9 mouse cellular contexts compared by ENCODE assay signal in genomic region chr5:120793043-120793442, GRCm38 (mm10). TPM values are rescaled to one million over a fixed set of nuclear protein-coding genes. Genes with fewer than 3 reads are reported as not detected.
A peak's percentile ranks its signal among the peaks of the same experiment; 100 is the strongest.
DNase-seq lines count a peak whose midpoint lies in the region; ATAC-seq and TF ChIP-seq lines count a peak whose summit lies in the region.
"Had no signal": no experiment of that assay in that cellular context is flagged by ENCODE, and none has a peak within 500 bp of the region (broad histone marks: within the 10 kb centered on the region; RNA-seq: fewer than 3 reads in every experiment).

No protein-coding gene starts in this region.

- in situ Hi-C loops in CH12.LX (cut with MboI; ENCODE audit: low pct_ligation_motif_present, low pct_unique_long_range_greater_than_20kb, low sequenced_read_pairs) = loop anchor here (10.0 kb wide), 1 partner anchor 122 kb away; the partner anchor contains the start of gene Oas1d

- no peaks in the 10 kb centered on the region for H3K27me3 ChIP-seq in intestine, embryonic 14.5 days (replicated peaks; ENCODE audit: control insufficient read depth, insufficient read depth, low read length)
- no peaks in the 10 kb centered on the region for H3K27me3 ChIP-seq in intestine, embryonic 15.5 days (replicated peaks)
- peaks cover 38% of the 10 kb centered on the region for H3K27me3 ChIP-seq in CH12.LX (replicated peaks)
- no peaks in the 10 kb centered on the region for H3K27me3 ChIP-seq in embryonic facial prominence, embryonic 11.5 days (ENCODE audit: control insufficient read depth, insufficient read depth, low read length)
- H3K27me3 ChIP-seq: liver, embryonic 15.5 days had no signal

- TF ChIP-seq RAD21 in CH12.LX (IDR thresholded peaks at IDR 0.05; ENCODE audit: low read depth, low read length) = peak; percentile 73

- dilution Hi-C loops in CH12.LX (cut with MboI; ENCODE audit: extremely low pct_ligation_motif_present, extremely low pct_unique_long_range_greater_than_20kb, low sequenced_read_pairs) = no loop called here

- H3K9ac ChIP-seq in intestine, embryonic 14.5 days (ENCODE audit: low read length) = no peak overlapping the region
- no peak overlapping the region for H3K9ac ChIP-seq in intestine, embryonic 15.5 days
- H3K9ac ChIP-seq in CH12.LX (ENCODE audit: insufficient read depth, low read depth) = no peak overlapping the region
- H3K9ac ChIP-seq in embryonic facial prominence, embryonic 11.5 days (replicated peaks; ENCODE audit: low read length) = no peak overlapping the region
- H3K9ac ChIP-seq: liver, embryonic 15.5 days had no signal

- ATAC-seq in intestine, embryonic 14.5 days (replicated peaks; ENCODE audit: low FRiP score, low TSS enrichment, low read depth) = no peak
- no peak for ATAC-seq in intestine, embryonic 15.5 days
- ATAC-seq in embryonic facial prominence, embryonic 11.5 days (replicated peaks; ENCODE audit: insufficient number of reproducible peaks, low FRiP score, low TSS enrichment, low read depth) = no peak
- peak; percentile 39; the same call in 1 of the 2 replicates for ATAC-seq in neutrophil, adult 5-6 weeks (ENCODE audit: extremely low read depth, insufficient number of reproducible peaks, low FRiP score, poor library complexity, severe bottlenecking)
- no peak for ATAC-seq in activated CD4-positive, CD25-positive, alpha-beta regulatory T cell, adult 4 months

- peak; percentile 74 to 85 for TF ChIP-seq CTCF in CH12.LX (conservative IDR thresholded peaks at IDR 0.05 in 1 of 2, IDR thresholded peaks at IDR 0.05 in 1 of 2; ENCODE audit: low read depth in 2 of 2, low read length in 2 of 2)

- H3K4me3 ChIP-seq in intestine, embryonic 14.5 days (ENCODE audit: low read depth, low read length) = no peak overlapping the region
- H3K4me3 ChIP-seq in intestine, embryonic 15.5 days (replicated peaks) = no peak overlapping the region
- H3K4me3 ChIP-seq in CH12.LX (replicated peaks in 1 of 3; ENCODE audit: low read depth in 2 of 3, low read length in 2 of 3, poor library complexity in 1 of 3) = no peak overlapping the region
- H3K4me3 ChIP-seq in embryonic facial prominence, embryonic 11.5 days (ENCODE audit: low read depth, low read length) = no peak overlapping the region
- H3K4me3 ChIP-seq: liver, embryonic 15.5 days had no signal

- TF ChIP-seq POLR2A in CH12.LX (IDR thresholded peaks at IDR 0.05; ENCODE audit: low read depth, low read length) = no peak

- H3K9me3 ChIP-seq in intestine, embryonic 14.5 days (ENCODE audit: control insufficient read depth, low read length) = no peaks in the 10 kb centered on the region
- no peaks in the 10 kb centered on the region for H3K9me3 ChIP-seq in intestine, embryonic 15.5 days
- no peaks in the 10 kb centered on the region for H3K9me3 ChIP-seq in CH12.LX (replicated peaks; ENCODE audit: low read length)
- no peaks in the 10 kb centered on the region for H3K9me3 ChIP-seq in embryonic facial prominence, embryonic 11.5 days (replicated peaks; ENCODE audit: control insufficient read depth, low read length)
- H3K9me3 ChIP-seq: liver, embryonic 15.5 days had no signal

- H3K79me2 ChIP-seq in CH12.LX (replicated peaks; ENCODE audit: control insufficient read depth, extremely low read depth, insufficient read depth, poor library complexity, severe bottlenecking) = no peaks in the 10 kb centered on the region

- DNase-seq in intestine, embryonic 14.5 days (ENCODE audit: low spot score) = peak; percentile 79
- DNase-seq in CH12.LX (ENCODE audit: extremely low read depth) = peak; percentile 48
- peak; percentile 70 for DNase-seq in adrenal gland, postnatal 14 days
- DNase-seq in embryonic facial prominence, embryonic 11.5 days (ENCODE audit: low spot score) = peak; percentile 54
- DNase-seq in layer of hippocampus, postnatal 25 days (ENCODE audit: extremely low spot score in 1 of 2, low spot score in 1 of 2) = peak; percentile 41 to 74

- no peak overlapping the region for H3K4me2 ChIP-seq in intestine, embryonic 14.5 days (ENCODE audit: low read length)
- H3K4me2 ChIP-seq in intestine, embryonic 15.5 days (replicated peaks) = no peak overlapping the region
- no peak overlapping the region for H3K4me2 ChIP-seq in CH12.LX (ENCODE audit: insufficient read depth, low read depth, poor library complexity, severe bottlenecking)
- no peak overlapping the region for H3K4me2 ChIP-seq in embryonic facial prominence, embryonic 11.5 days (ENCODE audit: low read depth, low read length)
- H3K4me2 ChIP-seq: liver, embryonic 15.5 days had no signal

- no peak for TF ChIP-seq EP300 in CH12.LX (IDR thresholded peaks at IDR 0.05; ENCODE audit: low read length)

- H3K27ac ChIP-seq in intestine, embryonic 14.5 days (ENCODE audit: low read depth) = no peak overlapping the region
- no peak overlapping the region for H3K27ac ChIP-seq in intestine, embryonic 15.5 days
- H3K27ac ChIP-seq in CH12.LX (ENCODE audit: insufficient read depth, low read depth) = no peak overlapping the region
- no peak overlapping the region for H3K27ac ChIP-seq in embryonic facial prominence, embryonic 11.5 days (replicated peaks; ENCODE audit: low read depth, low read length)
- H3K27ac ChIP-seq: liver, embryonic 15.5 days had no signal

- H3K4me1 ChIP-seq in intestine, embryonic 14.5 days (replicated peaks; ENCODE audit: control insufficient read depth, insufficient read depth, low read length) = no peaks in the 10 kb centered on the region
- no peaks in the 10 kb centered on the region for H3K4me1 ChIP-seq in intestine, embryonic 15.5 days (replicated peaks)
- no peaks in the 10 kb centered on the region for H3K4me1 ChIP-seq in CH12.LX (ENCODE audit: control insufficient read depth in 1 of 2, insufficient read depth in 2 of 2)
- H3K4me1 ChIP-seq in embryonic facial prominence, embryonic 11.5 days (ENCODE audit: control insufficient read depth, insufficient read depth, low read length) = no peaks in the 10 kb centered on the region
- H3K4me1 ChIP-seq: liver, embryonic 15.5 days had no signal

- no peaks in the 10 kb centered on the region for H3K36me3 ChIP-seq in intestine, embryonic 14.5 days (ENCODE audit: control insufficient read depth, insufficient read depth, low read length)
- no peaks in the 10 kb centered on the region for H3K36me3 ChIP-seq in intestine, embryonic 15.5 days
- H3K36me3 ChIP-seq in CH12.LX (replicated peaks in 1 of 2; ENCODE audit: control insufficient read depth in 1 of 2, insufficient read depth in 1 of 2, low read length in 1 of 2) = no peaks in the 10 kb centered on the region
- no peaks in the 10 kb centered on the region for H3K36me3 ChIP-seq in embryonic facial prominence, embryonic 11.5 days (replicated peaks; ENCODE audit: control insufficient read depth, insufficient read depth, low read depth, low read length)
- H3K36me3 ChIP-seq: liver, embryonic 15.5 days had no signal

- 16% methylated on average over 2 of the region's 2 CpGs for WGBS in intestine, embryonic 14.5 days
- WGBS in intestine, embryonic 15.5 days = 23% methylated on average over 2 of the region's 2 CpGs
- 38% methylated on average over 2 of the region's 2 CpGs for WGBS in embryonic facial prominence, embryonic 11.5 days

RNA-seq across cellular contexts. Expression of gene Oas1e, which starts 2.3 kb away (rescaled TPM):
- polyA plus RNA-seq in intestine, embryonic 14.5 days (2014; fragmentation: Nextera tagmentation; extraction: Ambion mirVana) = not detected in 2 replicates
- not detected in 2 replicates for polyA plus RNA-seq in intestine, embryonic 15.5 days (2015; fragmentation: Nextera tagmentation; extraction: Ambion mirVana)
- not detected in 2 replicates for total RNA-seq in CH12.LX (2012; rRNA removed)
- total RNA-seq in CH12.LX (2014; rRNA removed) = not detected in 2 replicates
- not detected in 2 replicates for polyA plus RNA-seq in CH12.LX (2012; ENCODE audit: insufficient read length, low read depth)
- not detected in 2 replicates for total RNA-seq in adrenal gland, postnatal 14 days (2021)
- polyA plus RNA-seq in embryonic facial prominence, embryonic 11.5 days (2014; fragmentation: Nextera tagmentation; extraction: Ambion mirVana) = not detected in 2 replicates
- total RNA-seq in layer of hippocampus, postnatal 25 days (2021) = not detected
- total RNA-seq in neutrophil, adult 5-6 weeks (2017) = 0.47 TPM in 1 of 2 replicates, not detected in the other
- polyA plus RNA-seq in activated CD4-positive, CD25-positive, alpha-beta regulatory T cell, adult 4 months (2017; shearing (Covaris generic)) = not detected
- polyA plus RNA-seq: liver, embryonic 15.5 days had no signal

RNA-seq across cellular contexts. Expression of gene Oas3, which starts 15.6 kb away (rescaled TPM):
- 0.49 and 0.60 TPM in 2 replicates for polyA plus RNA-seq in intestine, embryonic 14.5 days (2014; fragmentation: Nextera tagmentation; extraction: Ambion mirVana)
- 0.20 TPM in 2 replicates for polyA plus RNA-seq in intestine, embryonic 15.5 days (2015; fragmentation: Nextera tagmentation; extraction: Ambion mirVana)
- total RNA-seq in CH12.LX (2012; rRNA removed) (0.13 and 0.30 TPM in 2 replicates), CH12.LX (2014; rRNA removed) (not detected in 2 replicates)
- polyA plus RNA-seq in CH12.LX (2012; ENCODE audit: insufficient read length, low read depth) = 0.05 TPM in 1 of 2 replicates, not detected in the other
- total RNA-seq in adrenal gland, postnatal 14 days (2021) = 0.22 and 0.41 TPM in 2 replicates
- polyA plus RNA-seq in embryonic facial prominence, embryonic 11.5 days (2014; fragmentation: Nextera tagmentation; extraction: Ambion mirVana) = not detected in 2 replicates
- total RNA-seq in layer of hippocampus, postnatal 25 days (2021) = not detected
- total RNA-seq in neutrophil, adult 5-6 weeks (2017) = 72.6 and 77.3 TPM in 2 replicates
- polyA plus RNA-seq in activated CD4-positive, CD25-positive, alpha-beta regulatory T cell, adult 4 months (2017; shearing (Covaris generic)) = 10 to 100 TPM; 11.4 to 25.1 TPM

RNA-seq across cellular contexts. Expression of gene Oas1c, which starts 19.3 kb away (rescaled TPM):
- 0.70 and 0.79 TPM in 2 replicates for polyA plus RNA-seq in intestine, embryonic 14.5 days (2014; fragmentation: Nextera tagmentation; extraction: Ambion mirVana)
- polyA plus RNA-seq in intestine, embryonic 15.5 days (2015; fragmentation: Nextera tagmentation; extraction: Ambion mirVana) = 0.67 and 0.71 TPM in 2 replicates
- total RNA-seq in CH12.LX (2012; rRNA removed) (1.6 and 1.7 TPM in 2 replicates), CH12.LX (2014; rRNA removed) (3.6 TPM in 2 replicates)
- 3.6 and 4.7 TPM in 2 replicates for polyA plus RNA-seq in CH12.LX (2012; ENCODE audit: insufficient read length, low read depth)
- 0.89 and 1.8 TPM in 2 replicates for total RNA-seq in adrenal gland, postnatal 14 days (2021)
- 0.24 and 0.27 TPM in 2 replicates for polyA plus RNA-seq in embryonic facial prominence, embryonic 11.5 days (2014; fragmentation: Nextera tagmentation; extraction: Ambion mirVana)
- total RNA-seq in layer of hippocampus, postnatal 25 days (2021) = 1 to 10 TPM in 1 of 2 experiments, under 1 TPM in 1; 0.81 to 1.3 TPM
- total RNA-seq in neutrophil, adult 5-6 weeks (2017) = 10.2 and 20.1 TPM in 2 replicates
- polyA plus RNA-seq in activated CD4-positive, CD25-positive, alpha-beta regulatory T cell, adult 4 months (2017; shearing (Covaris generic)) = 10 to 100 TPM; 11.2 to 14.4 TPM

RNA-seq across cellular contexts. Expression of gene Oas2, which starts 43.4 kb away (rescaled TPM):
- 0.26 and 0.50 TPM in 2 replicates for polyA plus RNA-seq in intestine, embryonic 14.5 days (2014; fragmentation: Nextera tagmentation; extraction: Ambion mirVana)
- 0.54 and 0.60 TPM in 2 replicates for polyA plus RNA-seq in intestine, embryonic 15.5 days (2015; fragmentation: Nextera tagmentation; extraction: Ambion mirVana)
- total RNA-seq in CH12.LX (2012; rRNA removed) (not detected in 2 replicates), CH12.LX (2014; rRNA removed) (not detected in 2 replicates)
- not detected in 2 replicates for polyA plus RNA-seq in CH12.LX (2012; ENCODE audit: insufficient read length, low read depth)
- 0.08 and 0.30 TPM in 2 replicates for total RNA-seq in adrenal gland, postnatal 14 days (2021)
- 0.17 and 0.43 TPM in 2 replicates for polyA plus RNA-seq in embryonic facial prominence, embryonic 11.5 days (2014; fragmentation: Nextera tagmentation; extraction: Ambion mirVana)
- total RNA-seq in layer of hippocampus, postnatal 25 days (2021) = under 1 TPM in 1 of 2 experiments, not detected in 1; 0.10 TPM
- 48.7 and 57.1 TPM in 2 replicates for total RNA-seq in neutrophil, adult 5-6 weeks (2017)
- 1 to 10 TPM; 1.9 to 2.5 TPM for polyA plus RNA-seq in activated CD4-positive, CD25-positive, alpha-beta regulatory T cell, adult 4 months (2017; shearing (Covaris generic))

RNA-seq across cellular contexts. Expression of gene Oas1f, which starts 54.1 kb away (rescaled TPM):
- polyA plus RNA-seq in intestine, embryonic 14.5 days (2014; fragmentation: Nextera tagmentation; extraction: Ambion mirVana) = not detected in 2 replicates
- not detected in 2 replicates for polyA plus RNA-seq in intestine, embryonic 15.5 days (2015; fragmentation: Nextera tagmentation; extraction: Ambion mirVana)
- total RNA-seq in CH12.LX (2012; rRNA removed) = not detected in 2 replicates
- total RNA-seq in CH12.LX (2014; rRNA removed) = not detected in 2 replicates
- polyA plus RNA-seq in CH12.LX (2012; ENCODE audit: insufficient read length, low read depth) = not detected in 2 replicates
- total RNA-seq in adrenal gland, postnatal 14 days (2021) = not detected in 2 replicates
- polyA plus RNA-seq in embryonic facial prominence, embryonic 11.5 days (2014; fragmentation: Nextera tagmentation; extraction: Ambion mirVana) = not detected in 2 replicates
- total RNA-seq in layer of hippocampus, postnatal 25 days (2021) = not detected
- total RNA-seq in neutrophil, adult 5-6 weeks (2017) = not detected in 2 replicates
- not detected for polyA plus RNA-seq in activated CD4-positive, CD25-positive, alpha-beta regulatory T cell, adult 4 months (2017; shearing (Covaris generic))
- polyA plus RNA-seq: liver, embryonic 15.5 days had no signal
